Mouse (Mus musculus): ENCODE results near the gene S1pr3. TPM values are rescaled to one million over a fixed set of nuclear protein-coding genes. Genes with fewer than 3 reads are reported as not detected.

S1pr3 gene
- total RNA-seq (2015) (1.8 and 2.6 TPM in 2 replicates), total RNA-seq (2017) (1.1 and 1.6 TPM in 2 replicates)

DNA sequence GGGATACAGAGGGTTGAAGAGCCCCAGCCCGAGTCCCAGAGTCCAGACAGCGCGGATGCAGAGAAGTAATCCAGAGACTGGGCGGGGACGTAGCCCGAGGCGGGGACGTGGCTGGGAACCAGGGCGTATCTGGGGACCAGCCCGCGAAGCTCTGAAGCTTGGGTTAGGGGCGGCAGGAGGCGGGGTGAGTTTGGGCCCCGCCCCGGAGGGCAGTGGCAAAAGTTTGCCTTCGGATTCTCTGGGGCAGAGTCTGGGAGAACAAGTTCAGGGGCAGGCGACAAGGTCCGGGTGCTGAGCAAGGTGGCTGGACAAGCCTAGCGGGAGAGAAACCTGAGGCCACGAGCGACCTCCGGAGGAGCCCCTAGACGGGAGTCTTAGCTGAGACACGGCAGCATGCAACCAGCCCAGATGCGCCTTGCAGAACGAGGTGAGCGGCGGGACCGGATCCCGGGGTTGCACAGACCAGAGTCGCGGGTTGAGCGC is at the start of gene S1pr3:
Gene S1pr3 (plus strand): TSS at position 121 of the 483 bp plus-strand sequence.
- ATAC-seq (ENCODE audit: poor library complexity, severe bottlenecking): peak; percentile 44

DNA sequence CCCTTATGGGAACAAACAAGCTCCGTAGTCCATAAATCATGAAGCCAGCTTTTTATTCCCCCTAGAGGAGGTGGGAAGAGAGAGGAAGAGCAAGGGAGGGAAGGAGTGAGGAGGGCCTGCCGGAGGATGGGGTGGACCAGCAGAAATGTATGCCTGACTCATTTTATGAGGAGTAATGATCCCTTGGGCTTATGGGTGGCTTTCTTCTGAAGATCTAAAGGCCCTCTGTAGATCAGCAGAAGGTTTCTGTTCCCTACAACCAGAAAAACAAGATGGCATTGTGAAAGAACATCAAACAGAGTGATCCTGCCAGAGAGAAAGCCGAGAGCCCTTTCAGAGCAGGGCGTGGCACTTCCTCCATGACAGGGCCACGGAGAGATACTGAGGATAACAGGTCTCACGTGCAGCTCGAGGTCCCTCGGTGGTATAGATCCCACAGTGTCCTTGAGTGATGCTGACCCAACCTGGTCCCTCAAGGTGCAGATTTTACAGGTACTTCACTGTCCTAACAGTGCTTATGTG is 47.9 kb upstream of the S1pr3 start:
- peak; percentile 79 for ATAC-seq (ENCODE audit: poor library complexity, severe bottlenecking)

DNA sequence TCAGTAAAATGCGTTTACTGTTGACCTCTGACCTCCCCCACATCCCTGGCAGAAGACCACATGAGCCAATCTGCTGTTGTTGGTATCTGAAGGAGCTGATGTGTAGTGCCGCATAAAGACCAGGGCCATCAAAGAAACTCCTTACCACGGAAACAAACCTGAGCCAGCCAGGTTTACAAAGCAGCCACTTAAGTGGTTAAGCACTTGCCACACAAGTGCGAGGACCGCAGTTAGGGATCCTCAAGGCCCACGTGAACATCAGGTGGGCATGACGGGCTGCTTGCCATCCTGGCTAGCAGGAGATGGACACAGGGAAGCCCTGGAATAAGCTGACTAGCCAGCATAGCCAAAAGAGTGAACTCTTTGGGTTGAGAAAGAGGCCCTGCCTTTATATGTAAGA is 45.0 kb upstream of the S1pr3 start:
- ATAC-seq (ENCODE audit: poor library complexity, severe bottlenecking): no peak

DNA sequence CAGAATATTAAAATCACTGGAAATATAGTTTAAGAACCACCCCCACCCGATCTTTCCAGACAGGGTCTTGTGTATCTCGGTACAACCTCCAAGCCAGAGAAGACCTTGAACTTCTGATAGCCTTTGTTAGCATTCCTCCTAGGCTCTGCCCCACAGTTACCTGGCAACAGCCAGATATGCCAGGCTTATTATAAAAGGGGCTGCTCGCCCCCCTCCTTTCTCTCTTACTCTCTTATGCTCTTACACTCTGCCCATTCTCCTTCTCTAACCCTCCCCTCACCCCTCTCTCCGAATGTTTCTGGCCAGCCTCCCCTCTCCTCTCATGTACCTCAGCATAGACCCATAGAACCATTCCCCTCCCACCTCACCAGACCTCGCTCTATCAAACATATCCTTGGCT is 44.5 kb upstream of the S1pr3 start:
- no peak for ATAC-seq (ENCODE audit: poor library complexity, severe bottlenecking)

DNA sequence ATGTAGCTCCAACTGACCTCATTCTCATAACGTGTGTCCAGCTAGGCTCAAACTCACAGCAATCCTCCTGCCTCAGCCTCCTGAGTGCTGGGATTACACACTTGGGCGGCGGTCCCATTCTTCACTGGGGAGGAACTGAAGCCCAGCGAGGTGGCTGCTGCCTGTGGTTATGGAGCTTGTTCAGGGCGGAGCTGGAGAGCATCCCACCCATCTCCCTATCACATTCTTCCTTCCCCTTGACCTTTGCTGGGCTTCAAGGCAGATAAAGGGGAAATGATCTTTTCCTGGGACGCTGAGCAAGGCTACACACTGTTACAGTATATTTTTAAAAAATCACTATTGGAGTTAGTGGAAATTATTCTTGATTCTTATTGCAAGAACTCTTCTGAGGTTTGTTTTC is 43.2 kb upstream of the S1pr3 start:
- ATAC-seq (ENCODE audit: poor library complexity, severe bottlenecking): peak; percentile 72

DNA sequence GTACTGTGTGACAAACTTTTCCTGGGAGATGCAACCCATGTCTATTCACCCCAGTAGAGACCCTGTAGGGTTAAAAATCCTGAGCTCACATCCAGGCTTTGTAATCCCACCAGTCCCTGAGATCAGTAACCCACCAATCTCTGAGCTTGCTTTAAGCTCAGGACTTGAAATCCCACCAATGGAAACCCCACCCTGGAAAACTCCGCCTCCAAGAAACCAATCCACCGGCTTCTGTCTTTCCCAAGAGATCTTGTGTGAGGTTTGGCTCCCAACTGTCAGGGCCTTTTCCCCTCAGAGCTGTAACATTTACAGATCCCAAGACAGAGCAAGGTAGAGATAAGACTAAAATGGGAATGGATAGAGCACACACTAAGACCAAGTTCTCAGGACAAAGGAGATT is 40.1 kb upstream of the S1pr3 start:
- no peak for ATAC-seq (ENCODE audit: poor library complexity, severe bottlenecking)

DNA sequence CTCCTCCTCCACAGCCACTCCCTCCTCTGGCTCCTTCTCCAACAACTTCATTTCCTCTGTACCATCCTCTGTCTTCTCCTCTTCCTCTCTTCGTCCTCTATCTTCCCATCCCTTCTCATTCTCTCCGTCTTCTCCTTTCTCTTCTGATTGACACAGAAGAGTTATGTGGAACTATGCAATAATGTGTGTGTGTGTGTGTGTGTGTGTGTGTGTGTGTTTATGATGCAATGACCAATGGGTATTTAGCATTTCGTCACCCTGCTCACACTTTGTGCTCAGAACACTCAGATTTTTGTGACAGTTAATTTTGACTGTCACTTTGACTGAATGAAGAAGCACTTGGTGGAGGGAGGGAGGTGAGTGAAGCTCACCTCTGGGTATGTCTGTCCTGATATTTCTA is 39.1 kb upstream of the S1pr3 start:
- peak; percentile 28 for ATAC-seq (ENCODE audit: poor library complexity, severe bottlenecking)

DNA sequence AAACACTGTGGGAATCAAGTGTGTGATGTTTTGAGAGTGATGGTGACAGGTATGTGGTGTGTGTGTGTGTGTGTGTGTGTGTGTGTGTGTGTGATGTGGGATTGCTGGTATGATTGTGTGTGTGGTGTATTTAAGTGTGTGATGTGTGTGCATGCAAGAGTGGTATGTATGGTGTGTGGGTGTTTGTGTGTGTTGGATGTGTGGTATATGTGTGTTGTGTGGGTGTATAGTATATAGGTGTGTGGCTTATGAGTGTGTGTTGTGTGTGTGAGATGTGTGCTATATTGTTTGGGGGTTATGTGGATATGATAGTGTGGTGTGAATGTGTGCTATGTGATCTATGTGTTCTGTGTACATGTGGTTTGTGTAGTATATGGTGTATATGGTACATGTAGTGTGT is 35.4 kb upstream of the S1pr3 start:
- no peak for ATAC-seq (ENCODE audit: poor library complexity, severe bottlenecking)

DNA sequence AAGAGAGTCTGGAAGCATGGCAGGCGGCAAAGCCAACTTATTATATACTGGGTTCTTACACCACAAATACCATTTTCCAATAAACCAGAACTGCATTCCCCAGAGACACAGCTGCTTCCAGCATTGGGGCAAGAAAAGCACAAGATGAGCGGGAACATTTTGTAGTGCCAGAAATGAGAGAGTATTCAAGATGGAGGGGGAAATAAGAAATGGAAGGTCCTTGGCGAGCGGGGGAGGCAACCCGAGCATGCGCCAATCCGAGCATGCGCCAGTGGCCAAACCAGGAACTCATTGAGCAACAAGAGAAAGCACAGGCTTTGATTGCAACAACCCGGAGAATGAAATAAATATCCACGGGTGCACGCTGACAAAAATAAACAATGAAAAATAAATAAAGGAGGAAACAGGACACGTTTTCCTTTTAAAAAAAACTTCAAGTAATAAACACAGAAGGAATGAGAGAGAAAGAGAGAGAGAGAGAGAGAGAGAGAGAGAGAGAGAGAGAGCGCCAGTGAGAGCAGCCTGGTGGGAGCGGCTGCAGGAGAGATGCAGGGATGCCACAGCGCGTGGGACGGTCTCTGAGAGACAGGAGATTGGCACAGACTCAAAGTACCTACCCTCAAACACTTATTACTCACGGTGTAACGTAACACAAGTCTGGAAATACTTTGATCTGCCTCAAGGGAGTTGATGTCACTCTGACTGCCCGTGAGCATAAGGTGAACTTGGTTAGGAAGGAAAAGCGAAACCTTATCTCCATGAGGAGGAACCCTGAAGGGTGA is 34.2 kb upstream of the S1pr3 start:
- ATAC-seq (ENCODE audit: poor library complexity, severe bottlenecking): peak; percentile 43; the same call in 1 of the 2 replicates

DNA sequence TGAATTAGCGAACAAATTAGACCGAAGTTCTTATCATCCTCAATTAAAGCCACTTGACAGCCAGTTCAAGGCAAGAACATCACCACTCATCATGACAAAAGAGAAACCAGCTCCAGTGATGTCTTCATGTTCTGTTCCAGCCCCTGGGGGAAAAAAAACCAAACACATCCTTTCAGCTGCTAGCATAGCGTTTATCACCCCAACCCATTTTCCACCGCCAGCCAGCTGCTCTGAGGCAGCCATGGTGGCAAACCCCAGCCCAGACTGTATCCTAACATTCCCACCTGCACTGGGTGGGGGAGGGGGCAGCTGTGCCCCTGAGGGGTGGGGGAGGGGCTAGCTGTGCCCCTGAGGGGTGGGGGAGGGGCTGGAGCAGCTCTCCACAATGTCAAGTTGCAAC is 30.3 kb upstream of the S1pr3 start:
- no peak for ATAC-seq (ENCODE audit: poor library complexity, severe bottlenecking)

DNA sequence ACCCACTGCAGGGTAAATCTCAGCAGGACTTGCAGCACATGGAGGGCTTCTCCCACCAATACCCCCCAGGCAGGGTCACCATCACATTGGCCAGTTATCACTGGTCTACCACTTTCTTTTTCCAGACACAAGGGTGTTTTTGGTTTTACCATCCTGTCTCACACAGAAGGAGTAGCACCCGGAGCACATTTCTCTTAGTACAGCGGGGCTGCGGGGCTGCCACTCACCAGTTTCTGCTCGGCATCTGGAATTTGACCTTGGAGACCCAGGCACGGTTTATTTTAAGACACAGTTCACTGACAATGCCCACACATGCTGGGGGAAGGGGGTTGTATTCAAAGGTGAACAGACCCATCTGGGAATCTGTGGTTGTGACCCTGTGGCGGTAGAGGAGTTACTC is 28.8 kb upstream of the S1pr3 start:
- ATAC-seq (ENCODE audit: poor library complexity, severe bottlenecking): no peak

DNA sequence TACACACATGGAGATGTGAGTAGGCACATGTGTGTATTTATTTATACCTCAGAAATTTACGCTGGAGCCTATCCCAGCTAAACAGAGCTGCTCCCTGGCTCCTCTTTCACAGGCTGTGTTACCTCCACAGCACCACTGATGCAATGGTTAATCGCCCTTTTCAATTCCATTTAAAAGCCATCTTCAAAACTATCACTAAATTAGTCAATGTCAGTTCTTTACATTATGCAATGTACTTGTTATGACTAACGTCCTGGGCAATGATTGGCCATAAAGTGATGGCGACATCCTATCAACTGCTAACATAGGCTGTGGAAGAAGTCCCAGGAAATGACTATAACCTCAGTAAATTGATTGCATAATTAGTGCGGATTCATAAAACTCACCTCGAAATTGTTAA is 26.9 kb upstream of the S1pr3 start:
- ATAC-seq (ENCODE audit: poor library complexity, severe bottlenecking): peak; percentile 77

DNA sequence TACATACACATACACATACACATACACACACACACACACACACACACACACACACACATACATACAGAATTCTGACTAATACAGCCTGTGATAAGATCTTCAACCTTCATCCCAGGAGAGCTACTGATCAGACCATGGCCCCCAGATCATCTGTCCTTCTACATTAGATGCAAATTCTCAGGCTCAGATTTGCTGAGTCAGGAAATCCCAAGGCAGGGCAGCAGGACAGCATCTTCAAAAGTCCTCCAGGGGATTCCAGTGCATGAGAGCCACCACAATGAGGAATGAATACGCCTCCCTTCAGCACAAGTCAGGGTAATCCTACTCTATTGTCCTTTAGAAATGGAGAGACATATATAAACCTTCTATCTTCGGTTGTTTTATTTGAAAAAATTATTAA is 23.5 kb upstream of the S1pr3 start:
- no peak for ATAC-seq (ENCODE audit: poor library complexity, severe bottlenecking)

DNA sequence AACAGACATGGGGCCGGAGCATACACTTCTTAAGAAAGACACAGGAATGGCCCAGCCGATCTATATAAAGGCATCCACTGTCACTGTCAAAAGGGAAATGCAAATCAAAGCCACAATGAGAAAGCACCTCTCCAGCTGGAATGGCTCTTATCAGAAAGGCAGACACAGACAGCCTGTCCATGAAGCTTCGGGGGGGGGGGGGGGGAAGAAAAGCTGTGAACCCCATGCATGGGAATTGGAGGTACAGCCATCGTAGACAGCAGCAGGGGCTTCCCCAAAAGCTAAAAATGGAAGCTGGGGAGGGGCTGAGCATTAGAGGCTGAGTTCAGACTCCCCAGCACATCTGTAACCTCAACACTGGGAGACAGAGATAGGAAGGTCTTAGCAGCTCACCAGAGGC is 20.5 kb upstream of the S1pr3 start:
- ATAC-seq (ENCODE audit: poor library complexity, severe bottlenecking): no peak

DNA sequence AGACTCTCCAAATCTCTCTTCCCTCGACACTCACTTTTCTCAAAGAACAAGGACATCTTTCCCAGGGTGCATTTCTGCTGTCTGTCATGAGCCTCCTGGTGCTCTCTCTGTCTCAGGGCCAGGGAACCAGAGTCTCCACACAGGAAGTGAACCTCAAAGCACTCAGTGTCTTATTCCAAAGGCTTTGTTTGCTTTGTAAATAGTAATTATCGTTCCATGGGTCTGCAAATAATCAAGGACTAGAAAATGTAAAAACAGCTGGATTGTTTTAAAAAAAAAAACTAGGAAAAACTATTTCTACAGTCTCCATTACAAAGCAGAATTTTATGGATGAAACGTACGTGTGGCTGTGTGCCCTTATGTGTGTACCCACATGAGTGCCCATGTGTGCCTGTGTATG is 18.0 kb upstream of the S1pr3 start:
- ATAC-seq (ENCODE audit: poor library complexity, severe bottlenecking): no peak

DNA sequence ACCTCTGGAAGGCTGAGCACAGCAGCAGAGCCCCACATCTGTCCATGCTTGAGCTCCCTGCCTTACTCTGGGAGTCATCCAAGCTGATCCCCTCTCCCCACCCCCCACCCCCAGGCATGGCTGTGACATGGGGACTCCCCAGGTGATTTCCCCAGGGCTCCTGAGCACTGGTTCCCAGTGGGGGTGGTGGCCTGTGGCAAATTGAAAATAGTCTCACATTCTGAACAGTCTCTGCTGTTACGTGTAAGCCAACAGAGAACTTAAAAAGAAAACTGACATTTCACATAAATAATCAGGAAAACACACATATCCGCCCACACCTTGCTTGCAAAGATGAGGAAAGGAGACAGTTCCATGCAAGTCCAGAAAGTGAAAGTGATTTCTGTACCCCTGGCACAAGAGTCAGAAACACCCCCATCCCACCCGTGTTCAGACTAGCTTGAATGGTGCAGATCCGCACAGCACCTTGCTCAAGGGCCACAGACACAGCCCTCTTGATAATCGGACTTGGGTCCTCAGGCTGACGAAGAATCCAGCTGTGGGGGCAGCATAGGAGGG is 17.0 kb upstream of the S1pr3 start:
- ATAC-seq (ENCODE audit: poor library complexity, severe bottlenecking): no peak

DNA sequence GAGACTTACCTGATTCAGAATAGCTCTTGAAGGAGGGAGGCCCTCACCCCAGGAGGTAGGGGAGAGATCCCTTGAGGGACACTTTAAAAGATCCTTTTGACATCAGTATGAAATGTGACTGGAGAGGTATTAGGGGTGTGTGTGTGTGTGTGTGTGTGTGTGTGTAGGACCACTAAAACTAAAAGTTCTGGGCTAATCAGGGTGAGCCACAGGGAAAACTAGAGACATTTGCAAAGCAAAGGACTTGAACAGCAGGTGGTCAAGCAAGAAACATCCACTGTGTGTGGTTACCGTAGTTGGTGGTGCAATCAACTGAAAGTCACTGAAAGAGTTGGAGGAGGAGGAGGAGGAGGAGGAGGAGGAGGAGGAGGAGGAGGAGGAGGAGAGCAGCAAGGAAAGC is 16.2 kb upstream of the S1pr3 start:
- ATAC-seq (ENCODE audit: poor library complexity, severe bottlenecking): no peak

DNA sequence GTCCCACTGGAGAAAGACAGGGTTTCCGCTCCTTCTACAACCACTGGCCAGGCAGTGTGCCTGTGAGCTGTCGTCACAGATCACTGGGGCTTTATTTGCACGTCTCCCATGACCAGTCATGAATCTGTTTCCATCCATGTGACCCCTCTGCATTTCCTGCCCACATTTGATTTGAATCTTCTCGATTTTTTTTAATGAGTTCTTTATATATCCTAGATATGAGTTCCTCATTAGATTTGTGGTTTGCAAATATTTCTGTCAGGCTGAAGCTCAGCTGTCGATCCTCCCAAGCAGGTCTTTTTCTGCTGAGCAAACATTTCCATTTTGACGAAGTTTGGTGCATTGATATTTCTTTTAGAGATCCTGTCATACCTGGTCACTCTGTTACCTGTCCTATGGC is 10.6 kb upstream of the S1pr3 start:
- no peak for ATAC-seq (ENCODE audit: poor library complexity, severe bottlenecking)

DNA sequence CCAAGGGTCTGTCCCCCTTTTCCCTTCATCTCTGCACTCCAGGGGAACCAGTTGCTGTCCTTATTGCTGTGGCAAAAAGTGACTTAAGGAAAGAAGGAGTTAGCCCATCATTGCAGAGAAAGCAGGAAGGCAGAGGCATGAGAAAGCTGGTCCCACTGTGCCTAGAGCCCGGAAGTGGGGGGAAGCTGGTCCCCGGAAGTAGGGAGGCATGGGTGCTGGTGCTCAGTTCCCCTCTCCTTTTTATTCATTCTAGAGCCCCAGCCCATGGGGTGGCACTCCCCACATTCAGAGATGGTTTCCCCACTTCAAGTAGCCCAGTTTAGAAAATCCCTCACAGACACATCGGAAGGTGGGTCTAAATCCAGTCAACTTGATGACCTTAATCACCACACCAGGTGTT is 8.9 kb upstream of the S1pr3 start:
- no peak for ATAC-seq (ENCODE audit: poor library complexity, severe bottlenecking)

DNA sequence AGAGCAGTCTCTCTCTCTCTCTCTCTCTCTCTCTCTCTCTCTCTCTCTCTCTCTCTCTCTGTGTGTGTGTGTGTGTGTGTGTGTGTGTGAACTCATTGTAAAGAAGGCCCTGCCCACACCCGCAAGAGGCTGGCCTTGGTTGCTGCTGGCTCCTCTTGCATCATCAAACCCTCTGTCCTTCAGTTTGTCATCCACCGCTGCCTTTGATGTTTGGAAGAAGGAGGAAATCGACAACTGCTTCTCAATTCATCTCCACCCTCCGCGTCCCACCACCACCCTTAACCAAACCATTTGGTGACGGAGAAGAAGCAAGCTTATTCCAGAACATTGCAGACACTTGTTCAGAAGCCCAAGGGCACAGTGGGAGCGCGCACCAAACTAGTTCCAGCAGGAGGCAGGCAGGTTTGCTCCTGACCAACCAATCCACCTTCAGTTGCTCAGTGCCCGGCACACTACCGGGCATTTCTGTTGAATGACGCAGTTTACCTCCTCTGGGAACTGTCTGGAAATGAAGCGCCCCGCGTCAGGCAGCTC is 8.2 kb upstream of the S1pr3 start:
- ATAC-seq (ENCODE audit: poor library complexity, severe bottlenecking): peak; percentile 62

DNA sequence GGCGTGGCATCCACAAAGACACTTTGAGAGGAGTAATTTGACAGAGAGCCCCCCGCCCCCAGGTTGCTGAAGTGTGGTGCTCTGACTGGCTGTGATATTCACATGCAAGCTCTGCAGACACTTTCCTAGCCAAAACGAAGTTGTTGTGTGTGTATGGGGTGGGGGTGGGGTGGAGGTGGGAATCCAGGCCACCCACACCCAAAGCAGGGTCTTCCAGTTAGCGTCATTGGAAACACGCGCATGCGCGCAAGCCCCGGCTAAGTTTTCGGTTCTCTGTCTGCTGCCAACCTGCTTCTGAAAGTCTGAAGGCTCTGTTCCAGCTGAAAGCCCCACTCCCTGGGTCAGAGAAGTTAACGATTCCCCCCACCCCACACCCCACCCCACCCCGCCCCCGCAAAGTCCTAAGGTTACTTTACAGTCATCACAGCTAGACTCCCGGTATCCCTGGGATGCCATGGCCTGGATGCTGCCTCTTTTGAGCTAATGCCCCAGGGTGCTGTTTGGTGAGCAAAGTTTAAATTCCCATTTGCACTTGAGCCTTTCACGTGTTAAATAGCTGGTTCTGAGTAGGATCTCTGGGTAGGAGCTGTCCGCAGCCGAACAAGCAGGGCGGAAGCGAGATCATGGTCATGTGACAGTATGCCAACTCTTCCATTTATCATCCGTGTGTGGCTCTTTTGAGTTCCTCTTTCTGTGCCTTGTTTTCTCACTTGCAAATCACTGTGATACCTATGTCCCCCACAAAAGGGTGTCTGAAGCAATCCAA is 7.5 kb upstream of the S1pr3 start:
- ATAC-seq (ENCODE audit: poor library complexity, severe bottlenecking): peak; percentile 53

Data from megakaryocyte, adult 5-6 weeks (primary cell).